Mouse (Mus musculus) kidney, postnatal 0 days (tissue): ENCODE results near the gene A630095N17Rik. TPM values are rescaled to one million over a fixed set of nuclear protein-coding genes. Genes with fewer than 3 reads are reported as not detected.

Experiments
- ATAC-seq: fragments of 200-750 bp; cut with Nextera tagmentation; replicated peaks from 2 replicates; pipeline ENCODE4 v1.8.0; 2017; ENCODE audit warnings: low read depth, moderate number of reproducible peaks, moderate TSS enrichment, moderate library complexity; ENCODE audit not compliant: low FRiP score
- DNase-seq: peaks from one replicate; pipeline ENCODE4 v3.0.0-alpha.2; 2016; ENCODE audit warnings: low spot score
- H3K27ac ChIP-seq: fragments of 300-500 bp; sonication (generic); 2 replicates; pipeline ENCODE4 v1.5.1; 2014; ENCODE audit warnings: mild to moderate bottlenecking
- H3K27me3 ChIP-seq: fragments of 300-500 bp; sonication (generic); 2 replicates; pipeline ENCODE4 v1.6.1; 2014; ENCODE audit warnings: low read length, mixed read lengths; ENCODE audit not compliant: insufficient read depth
- H3K36me3 ChIP-seq: fragments of 300-500 bp; sonication (generic); 2 replicates; pipeline ENCODE4 v1.6.1; 2014; ENCODE audit warnings: low read length, mixed read lengths; ENCODE audit not compliant: insufficient read depth
- H3K4me1 ChIP-seq: fragments of 300-500 bp; sonication (generic); replicated peaks from 2 replicates; pipeline ENCODE4 v1.6.1; 2014; ENCODE audit warnings: antibody characterized with exemption, low read length, mixed read lengths; ENCODE audit not compliant: insufficient read depth
- H3K4me2 ChIP-seq: fragments of 300-500 bp; sonication (generic); 2 replicates; pipeline ENCODE4 v1.6.1; 2014; ENCODE audit warnings: mild to moderate bottlenecking, low read length, moderate library complexity, mixed read lengths
- H3K4me3 ChIP-seq: fragments of 300-500 bp; sonication (generic); replicated peaks from 2 replicates; pipeline ENCODE4 v1.5.1; 2014; ENCODE audit warnings: low read depth, low read length
- H3K9ac ChIP-seq: fragments of 300-500 bp; sonication (generic); 2 replicates; pipeline ENCODE4 v1.6.1; 2014; ENCODE audit warnings: low read depth, low read length
- H3K9me3 ChIP-seq: fragments of 300-500 bp; sonication (generic); replicated peaks from 2 replicates; pipeline ENCODE4 v1.6.1; 2016; ENCODE audit warnings: low read length, inconsistent platforms, mixed read lengths
- CTCF ChIP-seq: IDR thresholded peaks from 2 replicates; pipeline ENCODE4 v1.5.1; 2016; ENCODE audit warnings: antibody characterized with exemption, low read depth, mild to moderate bottlenecking, moderate library complexity
- WGBS: fragments of 180-500 bp; shearing (Covaris S2); extraction: QIAGEN DNeasy Blood & Tissue Kit; methylation state at CpG from one replicate; pipeline ENCODE4 v1.1.7; 2014; 5-methylcytosine and 5-hydroxymethylcytosine counted together
- polyA plus RNA-seq: library from polyadenylated mRNA; unstranded; fragments of >200 nt; fragmentation: Nextera tagmentation; extraction: Ambion mirVana; gene quantifications from 2 replicates; pipeline ENCODE4 v1.2.1, GENCODE M21; 2015

The A630095N17Rik gene
- polyA plus RNA-seq, 1 experiment from 2014 or later, result 0.18 TPM

DNA sequence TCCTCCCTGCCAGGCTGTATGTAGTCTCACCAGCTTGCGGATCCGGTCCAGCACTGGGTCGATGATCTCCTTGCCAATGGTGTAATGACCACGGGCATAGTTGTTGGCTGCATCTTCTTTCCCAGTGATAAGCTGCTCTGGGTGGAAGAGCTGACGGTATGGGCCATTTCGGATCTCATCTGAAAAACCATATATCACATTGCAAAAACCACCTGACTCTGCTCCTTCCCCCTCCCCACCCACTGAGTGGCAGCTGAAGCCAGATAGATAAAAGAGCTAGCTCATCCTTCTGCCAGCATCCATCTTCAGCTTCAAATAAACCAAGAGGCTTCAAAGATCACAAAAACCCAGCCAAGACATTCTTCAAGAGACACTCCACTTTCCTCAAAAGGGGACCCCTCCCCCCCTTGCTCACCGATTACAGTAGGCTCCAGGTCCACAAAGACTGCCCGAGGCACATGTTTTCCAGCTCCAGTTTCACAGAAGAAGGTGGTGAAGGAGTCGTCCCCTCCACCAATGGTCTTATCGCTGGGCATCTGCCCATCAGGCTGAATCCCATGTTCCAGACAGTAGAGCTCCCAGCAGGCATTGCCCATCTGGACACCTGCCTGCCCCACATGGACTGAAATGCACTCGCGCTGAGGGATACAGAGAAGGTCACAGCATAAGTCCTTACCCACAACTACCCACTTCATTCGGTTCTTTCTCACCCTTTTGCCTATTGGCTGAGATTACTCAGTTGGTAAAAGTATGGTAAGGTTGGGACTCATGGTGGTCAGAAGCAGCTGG, 14.9 kb downstream of the A630095N17Rik start:
- Histone ChIP-seq H3K27ac (no peak overlapping the region), H3K4me1 (peaks cover 13% of the 10 kb centered on the region; the same call in 1 of the 2 replicates), H3K9me3 (no peaks in the 10 kb centered on the region), H3K36me3 (peaks cover 25% of the 10 kb centered on the region), H3K27me3 (peaks cover 10% of the 10 kb centered on the region; the same call in 1 of the 2 replicates), H3K4me3 (peak overlapping the region; percentile 56; the same call in 1 of the 2 replicates), H3K9ac (0 out of 2 replicates have a peak overlapping the region, but pooled peaks have one; percentile 32), H3K4me2 (peak overlapping the region; percentile 97)
- no peak for TF ChIP-seq CTCF
- DNase-seq (no peak), ATAC-seq (no peak)
- 69% methylated on average over 13 of the region's 13 CpGs for WGBS

DNA sequence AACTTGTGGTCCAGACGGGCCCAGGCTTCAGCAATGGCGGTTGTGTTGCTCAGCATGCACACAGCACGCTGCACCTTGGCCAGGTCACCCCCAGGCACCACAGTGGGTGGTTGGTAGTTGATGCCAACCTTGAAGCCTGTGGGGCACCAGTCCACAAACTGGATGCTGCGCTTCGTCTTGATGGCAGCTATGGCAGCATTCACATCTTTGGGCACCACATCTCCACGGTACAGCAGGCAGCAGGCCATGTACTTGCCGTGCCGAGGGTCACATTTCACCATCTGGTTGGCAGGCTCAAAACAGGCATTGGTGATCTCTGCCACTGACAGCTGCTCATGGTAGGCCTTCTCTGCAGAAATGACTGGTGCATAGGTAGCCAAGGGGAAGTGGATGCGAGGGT, 16.1 kb downstream of the A630095N17Rik start:
- H3K4me1 ChIP-seq, result peaks cover 18% of the 10 kb centered on the region
- H3K9ac ChIP-seq, result no peak overlapping the region
- no peaks in the 10 kb centered on the region for H3K9me3 ChIP-seq
- no peak overlapping the region for H3K4me3 ChIP-seq
- DNase-seq, result no peak
- H3K27ac ChIP-seq, result peak overlapping the region; percentile 85
- peaks cover 28% of the 10 kb centered on the region for H3K36me3 ChIP-seq
- TF ChIP-seq CTCF, result no peak
- H3K4me2 ChIP-seq, result peak overlapping the region; percentile 18
- ATAC-seq, result no peak
- H3K27me3 ChIP-seq, result peaks cover 10% of the 10 kb centered on the region; the same call in 1 of the 2 replicates
- whole genome bisulfite sequencing, result 85% methylated on average over 9 of the region's 9 CpGs

- H3K4me3 ChIP-seq, result no peak overlapping the region
- peak overlapping the region; percentile 0; the same call in 1 of the 2 replicates for H3K4me2 ChIP-seq
- no peak for DNase-seq
- H3K27ac ChIP-seq, result peak overlapping the region; percentile 85
- H3K4me1 ChIP-seq, result peaks cover 19% of the 10 kb centered on the region
- no peak for TF ChIP-seq CTCF
- H3K9ac ChIP-seq, result no peak overlapping the region
- peaks cover 28% of the 10 kb centered on the region for H3K36me3 ChIP-seq
- WGBS, result 61% methylated on average over 5 of the region's 5 CpGs
- peaks cover 10% of the 10 kb centered on the region; the same call in 1 of the 2 replicates for H3K27me3 ChIP-seq
- H3K9me3 ChIP-seq, result no peaks in the 10 kb centered on the region
- ATAC-seq, result no peak
Observed at GRCm38 (mm10) chr1:75214886-75215285, 17.0 kb downstream of the A630095N17Rik start.

DNA sequence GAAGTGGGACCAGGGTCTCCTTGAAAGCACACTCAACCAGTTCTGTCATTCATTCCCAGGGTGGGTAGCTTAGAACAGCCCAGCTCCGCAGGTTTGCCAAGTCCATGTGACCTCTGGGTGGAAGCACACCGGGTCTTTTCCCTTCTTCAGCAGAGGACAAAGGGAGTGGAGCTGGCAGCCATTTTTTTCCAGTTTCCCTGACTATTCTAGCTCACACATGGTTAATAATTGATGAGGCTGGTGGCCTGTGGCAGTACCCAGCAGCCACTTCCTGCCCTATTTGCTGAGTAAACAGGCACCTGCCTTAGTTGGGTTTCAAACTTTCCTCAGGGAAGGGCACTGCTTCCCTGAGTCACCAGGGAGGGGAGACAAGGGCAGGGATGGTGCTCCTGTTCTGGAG, 17.5 kb downstream of the A630095N17Rik start:
- peak overlapping the region; percentile 0; the same call in 1 of the 2 replicates for H3K4me2 ChIP-seq
- H3K36me3 ChIP-seq, result peaks cover 28% of the 10 kb centered on the region
- 0 out of 2 replicates have a peak, but pooled peaks cover 6% of the 10 kb centered on the region for H3K27me3 ChIP-seq
- WGBS, result 55% methylated on average over 2 of the region's 2 CpGs
- no peaks in the 10 kb centered on the region for H3K9me3 ChIP-seq
- ATAC-seq, result peak; percentile 81
- no peak for TF ChIP-seq CTCF
- H3K4me1 ChIP-seq, result peaks cover 20% of the 10 kb centered on the region
- no peak overlapping the region for H3K9ac ChIP-seq
- H3K4me3 ChIP-seq, result no peak overlapping the region
- peak; percentile 68 for DNase-seq
- H3K27ac ChIP-seq, result peak overlapping the region; percentile 85

DNA sequence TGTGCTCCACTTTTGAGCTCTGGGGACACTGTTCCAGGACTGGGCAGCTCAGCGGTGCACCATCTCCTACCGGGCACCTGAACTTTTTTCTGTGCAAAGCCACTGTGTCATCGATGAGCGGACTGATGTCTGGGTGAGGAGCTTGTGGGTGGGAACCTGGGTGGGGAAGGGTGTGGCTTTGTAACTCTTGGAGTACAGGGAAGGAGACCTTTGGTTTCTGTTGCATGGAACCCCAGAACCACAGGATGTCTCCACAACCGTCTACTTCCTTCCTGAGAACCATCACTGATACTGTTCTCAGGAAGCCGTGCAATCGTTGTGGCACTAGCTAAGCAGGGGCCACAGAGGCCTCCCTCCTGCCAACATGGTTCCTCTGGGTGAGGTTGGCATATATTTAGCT, 18.8 kb downstream of the A630095N17Rik start:
- 85% methylated on average over 7 of the region's 7 CpGs for WGBS
- Histone ChIP-seq H3K4me2 (no peak overlapping the region), H3K4me3 (no peak overlapping the region), H3K36me3 (peaks cover 28% of the 10 kb centered on the region), H3K27me3 (no peaks in the 10 kb centered on the region), H3K9me3 (no peaks in the 10 kb centered on the region), H3K9ac (no peak overlapping the region), H3K27ac (peak overlapping the region; percentile 85; the same call in 1 of the 2 replicates), H3K4me1 (peaks cover 15% of the 10 kb centered on the region)
- TF ChIP-seq CTCF, result no peak
- DNase-seq, result no peak
- ATAC-seq, result no peak

- no peaks in the 10 kb centered on the region for H3K9me3 ChIP-seq
- H3K36me3 ChIP-seq, result peaks cover 28% of the 10 kb centered on the region
- H3K9ac ChIP-seq, result no peak overlapping the region
- H3K27me3 ChIP-seq, result no peaks in the 10 kb centered on the region
- 77% methylated on average over 4 of the region's 4 CpGs for WGBS
- TF ChIP-seq CTCF, result no peak
- ATAC-seq (no peak), DNase-seq (no peak)
- 0 out of 2 replicates have a peak overlapping the region, but pooled peaks have one; percentile 85 for H3K27ac ChIP-seq
- peaks cover 15% of the 10 kb centered on the region for H3K4me1 ChIP-seq
- H3K4me2 ChIP-seq, result no peak overlapping the region
- no peak overlapping the region for H3K4me3 ChIP-seq
Observed at GRCm38 (mm10) chr1:75212542-75212941, 19.4 kb downstream of the A630095N17Rik start.
